Mouse (Mus musculus) testis, adult 2 months (tissue): ENCODE measurements around the gene Dusp27. TPM values are rescaled to one million over a fixed set of nuclear protein-coding genes. Genes with fewer than 3 reads are reported as not detected.
"Not testable (repeated sequence)": the region's sequence is repeated elsewhere in the genome, so short reads cannot be mapped to it uniquely, and the experiment has no call there.

ENCODE experiments used
- H3K27ac ChIP-seq: fragments of 200-500 bp; 2 replicates; pipeline ENCODE4 v1.5.1; 2012; ENCODE audit warnings: low read depth, low read length; ENCODE audit not compliant: control insufficient read depth, insufficient read depth
- H3K27me3 ChIP-seq: fragments of 200-500 bp; 2 replicates; pipeline ENCODE4 v1.6.1; 2012; ENCODE audit warnings: mild to moderate bottlenecking, low read length, moderate library complexity; ENCODE audit not compliant: control insufficient read depth, insufficient read depth
- H3K36me3 ChIP-seq: fragments of 200-500 bp; 2 replicates; pipeline ENCODE4 v1.6.1; 2012; ENCODE audit warnings: mild to moderate bottlenecking, low read length; ENCODE audit not compliant: control insufficient read depth, insufficient read depth
- H3K4me1 ChIP-seq: fragments of 200-500 bp; 2 replicates; pipeline ENCODE4 v1.6.1; 2012; ENCODE audit warnings: low read length; ENCODE audit not compliant: control insufficient read depth, insufficient read depth
- H3K4me3 ChIP-seq: fragments of 200-500 bp; 2 replicates; pipeline ENCODE4 v1.5.1; 2012; ENCODE audit warnings: low read depth, mild to moderate bottlenecking, low read length, moderate library complexity, mixed read lengths; ENCODE audit not compliant: control insufficient read depth
- CTCF ChIP-seq: fragments of 200-500 bp; IDR thresholded peaks from 2 replicates; pipeline ENCODE4 v1.5.1; 2012; ENCODE audit warnings: low read depth, mild to moderate bottlenecking, inconsistent platforms, low read length, moderate library complexity; ENCODE audit not compliant: control insufficient read depth, insufficient read depth, insufficient replicate concordance
- POLR2A ChIP-seq: fragments of 200-500 bp; IDR thresholded peaks from 2 replicates; pipeline ENCODE4 v1.6.1; 2012; ENCODE audit warnings: low read depth, mild to moderate bottlenecking, inconsistent platforms, low read length, moderate library complexity; ENCODE audit not compliant: control insufficient read depth
- polyA plus RNA-seq: library from polyadenylated mRNA; depleted of rRNA; stranded (reverse); fragments of >200 nt; gene quantifications from 2 replicates; pipeline ENCODE4 v1.2.3, GENCODE M21; 2012

The Dusp27 gene
- polyA plus RNA-seq, 1 experiment = 0.10 TPM

GRCm38 (mm10) chr1:166153351-166154120 lies 25.8 kb upstream of the Dusp27 start:
- no peak for TF ChIP-seq POLR2A
- TF ChIP-seq CTCF = peak; percentile 97
- Histone ChIP-seq H3K27me3 (no peaks in the 10 kb centered on the region), H3K36me3 (no peaks in the 10 kb centered on the region), H3K27ac (no peak overlapping the region), H3K4me1 (peaks cover 10% of the 10 kb centered on the region), H3K4me3 (no peak overlapping the region)

GRCm38 (mm10) chr1:166152034-166152433 lies 24.3 kb upstream of the Dusp27 start:
- no peaks in the 10 kb centered on the region for H3K27me3 ChIP-seq
- no peak overlapping the region for H3K4me3 ChIP-seq
- no peak overlapping the region for H3K27ac ChIP-seq
- TF ChIP-seq CTCF = no peak
- TF ChIP-seq POLR2A = no peak
- peaks cover 7% of the 10 kb centered on the region; the same call in 1 of the 2 replicates for H3K4me1 ChIP-seq
- H3K36me3 ChIP-seq = no peaks in the 10 kb centered on the region

GRCm38 (mm10) chr1:166151341-166151740 lies 23.6 kb upstream of the Dusp27 start:
- TF ChIP-seq CTCF = no peak
- no peak for TF ChIP-seq POLR2A
- no peaks in the 10 kb centered on the region for H3K36me3 ChIP-seq
- H3K4me1 ChIP-seq = peaks cover 7% of the 10 kb centered on the region; the same call in 1 of the 2 replicates
- no peaks in the 10 kb centered on the region for H3K27me3 ChIP-seq
- H3K4me3 ChIP-seq = no peak overlapping the region
- no peak overlapping the region for H3K27ac ChIP-seq

- peaks cover 7% of the 10 kb centered on the region; the same call in 1 of the 2 replicates for H3K4me1 ChIP-seq
- H3K27ac ChIP-seq = no peak overlapping the region
- TF ChIP-seq POLR2A = no peak
- TF ChIP-seq CTCF = no peak
- no peaks in the 10 kb centered on the region for H3K36me3 ChIP-seq
- H3K4me3 ChIP-seq = no peak overlapping the region
- no peaks in the 10 kb centered on the region for H3K27me3 ChIP-seq
These were observed 22.3 kb upstream of the Dusp27 start for GRCm38 (mm10) chr1:166150035-166150434.

- TF ChIP-seq CTCF (no peak), POLR2A (no peak)
- no peaks in the 10 kb centered on the region for H3K27me3 ChIP-seq
- H3K4me1 ChIP-seq = peaks cover 4% of the 10 kb centered on the region; the same call in 1 of the 2 replicates
These were observed 21.7 kb upstream of the Dusp27 start for GRCm38 (mm10) chr1:166149441-166149840.

GRCm38 (mm10) chr1:166147657-166148056 lies 19.9 kb upstream of the Dusp27 start:
- Histone ChIP-seq H3K4me3 (no peak overlapping the region), H3K36me3 (no peaks in the 10 kb centered on the region), H3K27ac (no peak overlapping the region), H3K4me1 (no peaks in the 10 kb centered on the region), H3K27me3 (no peaks in the 10 kb centered on the region)
- TF ChIP-seq POLR2A (no peak), CTCF (no peak)

More at GRCm38 (mm10) chr1:166149441-166149840, 21.7 kb upstream of the Dusp27 start:
- Histone ChIP-seq H3K27ac (no peak overlapping the region), H3K4me3 (no peak overlapping the region), H3K36me3 (no peaks in the 10 kb centered on the region)

GRCm38 (mm10) chr1:166146626-166147025 lies 18.9 kb upstream of the Dusp27 start:
- Histone ChIP-seq H3K4me1 (no peaks in the 10 kb centered on the region), H3K27ac (no peak overlapping the region), H3K36me3 (no peaks in the 10 kb centered on the region), H3K4me3 (no peak overlapping the region), H3K27me3 (no peaks in the 10 kb centered on the region)
- TF ChIP-seq CTCF (no peak), POLR2A (no peak)

GRCm38 (mm10) chr1:166142369-166142768 lies 14.6 kb upstream of the Dusp27 start:
- TF ChIP-seq POLR2A = no peak
- TF ChIP-seq CTCF = no peak
- Histone ChIP-seq H3K4me1 (peaks cover 5% of the 10 kb centered on the region), H3K27me3 (no peaks in the 10 kb centered on the region), H3K4me3 (no peak overlapping the region), H3K36me3 (no peaks in the 10 kb centered on the region), H3K27ac (no peak overlapping the region)

GRCm38 (mm10) chr1:166141868-166142267 lies 14.1 kb upstream of the Dusp27 start:
- not testable (repeated sequence) for H3K27ac ChIP-seq, H3K27me3 ChIP-seq, H3K36me3 ChIP-seq, H3K4me1 ChIP-seq, H3K4me3 ChIP-seq
